Mouse (Mus musculus) kidney, adult 2 months (tissue): ENCODE measurements around the gene Wwc1.

Source experiments
- CTCF ChIP-seq: fragments of 200-500 bp; conservative IDR thresholded peaks from 2 replicates; pipeline ENCODE4 v1.5.1; 2011; ENCODE audit warnings: low read depth, mild to moderate bottlenecking, control low read depth, low read length, moderate library complexity, mixed read lengths; ENCODE audit not compliant: insufficient read depth, insufficient read length
- POLR2A ChIP-seq: fragments of 200-500 bp; IDR thresholded peaks from one replicate; pipeline ENCODE4 v1.6.1; 2011; ENCODE audit warnings: low read depth, low read length, control low read depth

DNA sequence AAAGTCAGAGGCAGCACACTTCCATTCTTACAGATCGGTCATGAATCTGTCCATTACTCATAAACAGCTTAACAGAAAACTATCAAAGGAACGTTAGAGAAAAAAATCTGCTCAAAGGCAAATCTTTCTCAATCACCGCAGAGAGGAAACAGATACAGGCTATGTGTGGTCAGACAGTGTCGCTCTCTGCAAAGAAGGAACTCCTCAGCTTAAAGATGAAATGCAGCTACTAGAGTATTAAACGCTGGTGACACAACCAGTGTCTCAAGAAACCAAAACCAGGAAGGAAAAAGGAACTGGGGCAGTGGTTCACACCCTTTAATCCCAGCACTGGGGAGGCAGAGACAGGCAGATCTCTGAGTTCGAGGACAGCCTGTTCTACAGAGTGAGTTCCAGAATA is 152.6 kb downstream of the Wwc1 start:
- TF ChIP-seq CTCF (no peak), POLR2A (no peak)
